Mouse (Mus musculus) ES-E14 (cell line): ENCODE data around the gene Pcdh11x.

Source experiments
- HCFC1 ChIP-seq: IDR thresholded peaks from 2 replicates; pipeline ENCODE4 v1.6.1; 2012; ENCODE audit warnings: low read length, inconsistent platforms, borderline replicate concordance; ENCODE audit not compliant: insufficient read depth
- ZC3H11A ChIP-seq: IDR thresholded peaks from 2 replicates; pipeline ENCODE4 v1.6.1; 2012; ENCODE audit warnings: low read depth, mild to moderate bottlenecking, inconsistent platforms, low read length, borderline replicate concordance

- no peak for TF ChIP-seq HCFC1
- no peak for TF ChIP-seq ZC3H11A
Measured at GRCm38 (mm10) chrX:120486428-120486827, 196.4 kb downstream of the Pcdh11x start.
